ENCODE assay signal across 9 mouse cellular contexts in genomic region chr5:125143114-125143872, GRCm38 (mm10). TPM values are rescaled to one million over a fixed set of nuclear protein-coding genes. Genes with fewer than 3 reads are reported as not detected.
DNase-seq lines count a peak whose midpoint lies in the region; ATAC-seq and TF ChIP-seq lines count a peak whose summit lies in the region.
"Had no signal": no experiment of that assay in that cellular context is flagged by ENCODE, and none has a peak within 500 bp of the region (broad histone marks: within the 10 kb centered on the region; RNA-seq: fewer than 3 reads in every experiment).

No protein-coding gene starts in this region.

- H3K27ac ChIP-seq in heart, embryonic 11.5 days (ENCODE audit: low read depth, low read length) = 0 out of 2 replicates have a peak overlapping the region, but pooled peaks have one; percentile 24
- H3K27ac ChIP-seq in embryonic facial prominence, embryonic 12.5 days = 0 out of 2 replicates have a peak overlapping the region, but pooled peaks have one; percentile 99
- H3K27ac ChIP-seq in forebrain, postnatal 0 days (ENCODE audit: low read depth, low read length) = peak overlapping the region; percentile 35; the same call in 1 of the 2 replicates
- peak overlapping the region; percentile 96; the same call in 1 of the 2 replicates for H3K27ac ChIP-seq in midbrain, embryonic 13.5 days

- H3K27me3 ChIP-seq in heart, embryonic 11.5 days (ENCODE audit: control insufficient read depth, insufficient read depth, low read length) = no peaks in the 10 kb centered on the region
- no peaks in the 10 kb centered on the region for H3K27me3 ChIP-seq in embryonic facial prominence, embryonic 12.5 days
- no peaks in the 10 kb centered on the region for H3K27me3 ChIP-seq in forebrain, postnatal 0 days (ENCODE audit: insufficient read depth, low read length)
- no peaks in the 10 kb centered on the region for H3K27me3 ChIP-seq in midbrain, embryonic 13.5 days

- peaks cover 75% of the 10 kb centered on the region for H3K4me1 ChIP-seq in heart, embryonic 11.5 days (ENCODE audit: control insufficient read depth, insufficient read depth, low read length)
- peaks cover 49% of the 10 kb centered on the region for H3K4me1 ChIP-seq in embryonic facial prominence, embryonic 12.5 days
- peaks cover 44% of the 10 kb centered on the region for H3K4me1 ChIP-seq in forebrain, postnatal 0 days (ENCODE audit: insufficient read depth)
- H3K4me1 ChIP-seq in midbrain, embryonic 13.5 days (replicated peaks) = peaks cover 73% of the 10 kb centered on the region

- DNase-seq in heart, adult 18-20 months = no peak
- no peak for DNase-seq in forebrain, postnatal 0 days
- no peak for DNase-seq in adrenal gland, adult 2 months
- DNase-seq in embryo, embryonic 11 days = no peak
- DNase-seq in kidney, postnatal 14 days = no peak

- H3K9me3 ChIP-seq in heart, embryonic 11.5 days (replicated peaks; ENCODE audit: control insufficient read depth, low read length) = no peaks in the 10 kb centered on the region
- H3K9me3 ChIP-seq in embryonic facial prominence, embryonic 12.5 days = no peaks in the 10 kb centered on the region
- no peaks in the 10 kb centered on the region for H3K9me3 ChIP-seq in forebrain, postnatal 0 days (ENCODE audit: low read length)
- no peaks in the 10 kb centered on the region for H3K9me3 ChIP-seq in midbrain, embryonic 13.5 days

- no peak for TF ChIP-seq CTCF in forebrain, postnatal 0 days (IDR thresholded peaks at IDR 0.05; ENCODE audit: low read depth)

- WGBS in heart, embryonic 11.5 days (ENCODE audit: insufficient replicate concordance) = 78% methylated on average over 12 of the region's 12 CpGs
- 81% methylated on average over 12 of the region's 12 CpGs for WGBS in embryonic facial prominence, embryonic 12.5 days
- 77% methylated on average over 12 of the region's 12 CpGs for WGBS in forebrain, postnatal 0 days
- WGBS in midbrain, embryonic 13.5 days = 88% methylated on average over 12 of the region's 12 CpGs

- no peak for ATAC-seq in heart, embryonic 11.5 days (replicated peaks; ENCODE audit: insufficient number of reproducible peaks, low FRiP score, low TSS enrichment)
- ATAC-seq in embryonic facial prominence, embryonic 12.5 days (ENCODE audit: insufficient number of reproducible peaks, insufficient read depth, low FRiP score, low TSS enrichment) = no peak
- ATAC-seq in forebrain, postnatal 0 days = no peak
- no peak for ATAC-seq in midbrain, embryonic 13.5 days
- ATAC-seq: CD4-positive, CD25-positive, alpha-beta regulatory T cell, adult 4 months had no signal

- H3K4me2 ChIP-seq in heart, embryonic 11.5 days = no peak overlapping the region
- no peak overlapping the region for H3K4me2 ChIP-seq in embryonic facial prominence, embryonic 12.5 days (replicated peaks)
- no peak overlapping the region for H3K4me2 ChIP-seq in forebrain, postnatal 0 days (ENCODE audit: low read depth)
- H3K4me2 ChIP-seq in midbrain, embryonic 13.5 days (replicated peaks) = no peak overlapping the region

- H3K4me3 ChIP-seq in heart, embryonic 11.5 days (ENCODE audit: low read depth, low read length) = no peak overlapping the region
- H3K4me3 ChIP-seq in embryonic facial prominence, embryonic 12.5 days = no peak overlapping the region
- no peak overlapping the region for H3K4me3 ChIP-seq in forebrain, postnatal 0 days (ENCODE audit: low read depth, low read length)
- H3K4me3 ChIP-seq in midbrain, embryonic 13.5 days (replicated peaks) = no peak overlapping the region

- H3K9ac ChIP-seq in heart, embryonic 11.5 days (ENCODE audit: low read depth, low read length) = no peak overlapping the region
- no peak overlapping the region for H3K9ac ChIP-seq in embryonic facial prominence, embryonic 12.5 days
- no peak overlapping the region for H3K9ac ChIP-seq in forebrain, postnatal 0 days
- no peak overlapping the region for H3K9ac ChIP-seq in midbrain, embryonic 13.5 days (replicated peaks)

- H3K36me3 ChIP-seq in heart, embryonic 11.5 days (ENCODE audit: control insufficient read depth, insufficient read depth, low read length) = peaks cover 3% of the 10 kb centered on the region; the same call in 1 of the 2 replicates
- no peaks in the 10 kb centered on the region for H3K36me3 ChIP-seq in embryonic facial prominence, embryonic 12.5 days
- no peaks in the 10 kb centered on the region for H3K36me3 ChIP-seq in forebrain, postnatal 0 days (ENCODE audit: insufficient read depth)
- H3K36me3 ChIP-seq in midbrain, embryonic 13.5 days = no peaks in the 10 kb centered on the region

RNA-seq across cellular contexts. Expression of gene Ncor2, which starts 35.7 kb away (rescaled TPM):
- polyA plus RNA-seq in heart, embryonic 11.5 days (2014; fragmentation: Nextera tagmentation; extraction: Ambion mirVana) = 14.3 and 18.8 TPM in 2 replicates
- 10 to 100 TPM; 65.9 to 68.9 TPM for total RNA-seq in heart, adult 18-20 months (2021)
- polyA plus RNA-seq in embryonic facial prominence, embryonic 12.5 days (2016; fragmentation: Nextera tagmentation; extraction: Ambion mirVana) = 31.6 and 33.4 TPM in 2 replicates
- 12.7 and 13.4 TPM in 2 replicates for total RNA-seq in forebrain, postnatal 0 days (2014; rRNA removed)
- polyA plus RNA-seq in forebrain, postnatal 0 days (2015; fragmentation: Nextera tagmentation; extraction: Ambion mirVana) = 11.6 and 16.8 TPM in 2 replicates
- polyA plus RNA-seq in midbrain, embryonic 13.5 days (2015; fragmentation: Nextera tagmentation; extraction: Ambion mirVana) = 20.2 and 22.6 TPM in 2 replicates
- total RNA-seq in adrenal gland, adult 2 months (2021) = 100 to 1,000 TPM; 149 to 340 TPM
- polyA plus RNA-seq in adrenal gland, adult 2 months (2012; rRNA removed) = 183 and 229 TPM in 2 replicates

Comparison
In these comparisons a context has a peak if more than half of its experiments do, and no peak if none do; other contexts are left out.
1. H3K27ac ChIP-seq: peak in every context shown above with its lines; median percentile 99 in embryonic facial prominence, embryonic 12.5 days; 96 in midbrain, embryonic 13.5 days; 35 in forebrain, postnatal 0 days; 24 in heart, embryonic 11.5 days.